Mouse (Mus musculus) v-Abl transformed pro-B cells (cell line): ENCODE data around the gene Dok4.

Experiments used
- in situ Hi-C, 2 experiments: fragments of 400-800 bp; cut with MboI; formaldehyde crosslinking; loops; one replicate each; pipeline ENCODE4 v1.15.1; 2025; ENCODE audit not compliant: unreplicated experiment in 2 of 2

Dok4 gene

DNA sequence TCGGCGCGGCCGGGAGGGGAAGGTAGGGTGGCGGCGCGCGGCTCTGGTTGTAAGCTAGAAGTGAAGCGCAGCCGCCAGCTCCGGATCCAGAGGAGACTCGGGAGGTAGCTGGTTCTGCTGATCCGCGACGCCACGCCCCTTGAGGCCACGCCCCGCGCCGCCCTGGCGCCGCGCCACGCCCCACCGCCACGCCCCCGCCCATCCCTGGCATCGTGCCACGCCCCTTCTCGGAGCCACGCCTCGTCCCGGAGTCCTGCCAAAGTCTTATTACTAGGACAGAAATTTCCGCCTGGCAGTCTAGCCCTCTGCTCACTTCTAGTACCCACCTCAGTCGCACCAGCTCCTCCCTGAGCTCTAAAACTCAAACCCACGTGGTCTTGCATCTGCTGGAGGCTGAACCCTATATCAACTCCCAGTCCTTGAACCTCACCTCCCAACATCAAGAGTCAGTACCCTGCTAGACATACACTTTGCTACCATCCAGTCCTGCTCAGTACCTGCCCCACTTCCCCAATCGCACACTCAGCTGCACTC is at the start of gene Dok4:
TSS of gene Dok4 (minus strand) at position 134 of the 534 bp plus-strand sequence.
- in situ Hi-C loops = no loop called here

DNA sequence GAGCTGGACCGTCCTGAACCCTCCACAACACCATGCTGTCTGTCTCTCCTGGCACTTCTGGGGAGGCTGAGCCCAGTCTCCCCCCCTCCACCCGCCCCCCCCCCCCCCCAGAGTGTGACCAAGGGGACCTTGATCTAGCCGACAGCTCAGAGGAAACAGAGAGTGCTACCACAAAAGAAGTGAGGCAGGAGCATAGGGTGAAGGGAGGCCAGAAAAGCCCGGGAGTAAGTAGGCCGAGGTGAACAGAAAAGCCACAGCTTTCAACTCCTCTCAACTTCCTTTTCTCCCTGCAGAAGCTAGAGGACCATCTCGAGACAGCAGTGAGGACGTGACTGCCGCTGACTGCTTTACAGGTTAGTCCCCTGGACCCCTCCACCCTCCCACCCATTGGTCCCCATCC is 47.3 kb upstream of the Dok4 start, which contains the start of gene Adgrg5:
TSS of gene Adgrg5 (plus strand) at position 290 of the 400 bp plus-strand sequence.
- in situ Hi-C loops = no loop called here

DNA sequence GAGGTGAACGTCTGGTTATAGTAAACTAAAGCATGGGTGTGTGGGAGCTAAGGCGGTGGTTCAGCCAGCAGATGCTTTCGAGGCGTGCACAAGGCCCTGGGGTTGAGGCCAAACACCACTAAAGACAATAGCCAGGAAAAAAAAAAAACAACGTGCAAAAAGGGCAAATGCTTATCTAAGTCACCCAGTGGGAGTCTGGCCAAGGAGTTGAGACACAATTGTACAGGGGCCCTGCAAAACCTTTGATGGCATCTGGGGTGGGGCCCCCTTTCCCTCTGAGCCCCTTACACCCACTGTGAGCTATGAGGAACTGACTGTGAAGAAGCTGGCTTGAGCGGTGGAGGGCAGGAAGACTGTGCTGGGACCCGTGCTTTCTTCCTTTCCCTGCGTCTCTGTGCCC is 46.5 kb upstream of the Dok4 start:
- in situ Hi-C loops = no loop called here

DNA sequence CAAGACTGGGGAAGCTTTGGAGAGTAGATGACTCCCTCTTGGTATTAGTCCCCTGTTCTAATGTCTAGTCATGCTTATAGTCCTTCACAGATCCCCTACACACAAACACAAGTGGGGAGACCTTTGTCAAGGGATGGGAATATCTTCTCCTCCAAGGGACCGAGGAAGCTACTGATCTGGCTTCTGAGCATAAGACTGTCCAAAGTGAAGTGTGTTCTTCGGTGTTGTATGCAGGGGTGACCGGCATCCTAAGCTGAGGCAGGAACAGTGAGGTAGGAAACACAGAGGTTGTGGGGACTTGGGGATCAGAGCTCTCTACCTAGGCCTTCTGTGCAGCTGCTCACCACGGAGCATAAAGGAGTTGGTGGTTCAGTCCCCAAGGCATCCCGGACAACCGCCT is 46.0 kb upstream of the Dok4 start:
- in situ Hi-C loops = no loop called here

DNA sequence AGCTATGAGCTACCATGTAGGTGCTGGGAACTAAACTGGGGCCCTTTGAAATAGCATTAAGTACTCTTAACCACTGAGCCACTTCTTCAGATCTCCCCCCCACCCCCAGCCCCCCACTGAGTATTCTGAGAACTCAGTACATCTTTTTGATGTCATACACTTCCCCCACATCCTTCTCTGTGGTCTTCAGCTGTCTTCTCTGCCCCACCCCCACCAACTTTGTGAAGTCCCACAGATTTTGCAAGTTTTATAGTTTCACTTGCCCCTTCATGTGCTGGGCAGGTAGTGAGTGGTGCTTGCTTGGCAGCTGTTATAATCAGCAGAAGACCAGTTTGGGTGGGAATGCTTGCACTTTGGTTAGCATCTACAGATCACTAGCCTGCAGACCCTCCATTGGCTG is 43.1 kb upstream of the Dok4 start:
- in situ Hi-C loops = no loop called here

DNA sequence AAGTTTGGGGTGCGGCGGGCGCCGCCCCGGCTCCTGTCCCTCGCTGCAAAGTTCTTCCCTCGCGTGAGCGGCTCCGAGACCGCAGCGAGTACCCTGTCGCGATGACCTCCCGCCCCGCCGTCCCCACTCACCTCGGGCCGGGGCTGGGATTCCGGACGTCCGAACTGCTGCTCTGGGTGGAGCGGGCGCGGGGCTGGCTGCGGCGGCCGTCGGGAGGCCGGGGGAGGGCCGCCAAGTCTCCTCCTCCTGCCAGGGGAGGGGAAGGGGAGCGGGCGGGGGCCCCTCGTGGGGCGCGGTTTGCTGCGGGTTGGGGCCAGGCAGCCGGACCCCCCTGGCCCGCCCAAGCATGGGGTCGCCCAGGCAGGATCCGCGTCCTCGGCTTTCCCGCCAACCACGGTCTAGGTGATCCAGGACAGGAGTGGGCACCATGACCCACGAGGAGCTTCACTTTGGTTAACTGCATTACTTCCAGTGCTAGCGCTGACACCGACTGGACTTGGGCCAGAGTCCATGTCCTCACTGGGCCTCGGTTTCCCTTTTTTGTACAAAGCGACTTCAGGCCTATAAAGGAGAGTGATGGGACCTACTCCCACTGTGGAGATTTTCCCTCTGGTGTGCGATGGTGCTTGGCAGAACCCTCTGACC is 41.8 kb upstream of the Dok4 start, which contains the start of gene Ccdc102a:
TSS of gene Ccdc102a (minus strand) at position 248 of the 645 bp plus-strand sequence.
- in situ Hi-C loops = no loop called here

DNA sequence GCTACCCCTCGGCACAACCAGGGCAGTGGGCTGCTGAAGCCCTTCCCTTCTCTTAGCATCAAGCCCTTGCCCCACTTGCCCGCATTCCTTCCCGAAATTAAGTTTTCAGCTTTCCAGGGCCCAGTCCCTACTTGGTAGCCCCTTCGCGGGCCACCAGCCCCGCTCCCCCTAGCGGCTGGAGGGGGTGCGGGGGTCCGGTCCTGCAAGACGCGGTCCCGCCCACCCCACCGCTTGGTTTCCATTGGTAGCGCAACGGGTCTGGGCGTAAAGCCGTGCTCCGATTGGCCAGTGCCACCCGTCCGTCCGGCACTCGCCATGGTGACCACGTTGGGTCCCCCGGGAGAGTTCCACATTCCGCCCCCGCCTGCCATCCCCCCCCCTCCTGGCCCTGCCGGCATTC is 41.2 kb upstream of the Dok4 start:
- in situ Hi-C loops = no loop called here

DNA sequence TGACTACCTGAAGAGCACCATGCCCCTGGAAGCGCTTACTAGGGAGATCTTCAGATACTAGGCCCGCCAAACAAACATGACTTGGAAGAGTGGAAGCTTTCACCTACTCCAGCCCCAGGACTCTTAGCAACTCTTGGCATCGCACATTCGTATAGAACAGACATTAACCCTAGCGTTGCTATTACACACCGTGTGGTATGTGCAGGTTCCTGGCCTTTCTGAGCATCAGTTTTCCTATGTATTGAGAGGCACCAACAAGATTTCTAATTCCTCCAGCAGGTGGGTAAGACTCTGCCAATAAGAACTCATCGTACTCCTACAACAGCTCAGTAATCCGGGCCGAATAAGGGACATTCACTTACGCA is 40.8 kb upstream of the Dok4 start:
- in situ Hi-C loops = no loop called here

DNA sequence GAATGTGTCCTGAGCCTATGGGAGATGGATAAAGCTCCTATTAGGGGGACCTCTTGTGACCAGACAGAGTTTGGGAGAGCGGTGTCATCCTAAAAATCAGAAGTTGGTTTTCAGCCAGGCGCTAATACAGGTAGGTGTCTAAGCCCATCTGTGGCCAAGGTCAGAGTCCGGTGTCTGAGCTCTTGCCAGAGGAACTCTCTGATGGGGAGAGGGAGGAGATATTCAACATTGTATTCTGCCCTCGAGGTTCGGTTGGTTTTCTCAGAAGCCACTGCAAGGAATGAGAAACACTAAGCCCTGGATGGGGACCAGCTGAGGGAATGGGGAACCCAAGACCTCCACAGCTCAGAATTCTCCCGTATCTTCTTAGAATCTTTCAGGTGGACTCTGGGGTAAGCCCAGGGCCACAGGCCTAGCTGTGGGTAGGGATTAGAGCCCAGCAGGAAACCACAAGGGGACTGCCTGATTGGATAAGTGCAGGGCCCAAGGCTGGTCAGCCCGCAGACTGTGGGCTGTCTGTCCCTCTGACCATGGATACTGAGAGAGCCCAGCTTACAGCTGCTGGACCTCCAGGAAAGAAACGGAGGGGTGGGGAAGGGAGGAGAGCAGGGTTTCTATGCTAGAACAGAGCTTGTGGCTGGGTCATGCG is 40.3 kb upstream of the Dok4 start:
- in situ Hi-C loops = no loop called here

DNA sequence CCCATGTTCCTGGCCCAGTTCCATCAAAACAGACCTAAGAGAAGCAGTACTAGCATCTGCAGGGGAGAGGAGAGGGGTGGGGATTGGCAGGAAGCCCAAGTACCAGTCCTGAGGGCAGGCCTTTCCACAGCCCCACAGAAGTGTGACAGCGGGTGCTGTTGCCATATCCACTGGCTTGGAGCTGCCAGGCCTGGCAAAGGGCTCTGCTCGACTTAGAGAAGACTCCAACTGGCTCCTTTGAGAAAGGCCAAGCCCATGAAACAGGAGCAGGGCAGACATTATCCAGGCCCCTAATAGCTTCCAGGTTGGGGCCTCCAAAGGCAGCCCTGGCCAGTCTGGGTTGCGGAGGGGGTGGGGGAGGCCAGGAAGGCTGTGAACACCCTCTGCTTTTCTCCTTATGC is 38.6 kb upstream of the Dok4 start:
- in situ Hi-C loops = no loop called here

DNA sequence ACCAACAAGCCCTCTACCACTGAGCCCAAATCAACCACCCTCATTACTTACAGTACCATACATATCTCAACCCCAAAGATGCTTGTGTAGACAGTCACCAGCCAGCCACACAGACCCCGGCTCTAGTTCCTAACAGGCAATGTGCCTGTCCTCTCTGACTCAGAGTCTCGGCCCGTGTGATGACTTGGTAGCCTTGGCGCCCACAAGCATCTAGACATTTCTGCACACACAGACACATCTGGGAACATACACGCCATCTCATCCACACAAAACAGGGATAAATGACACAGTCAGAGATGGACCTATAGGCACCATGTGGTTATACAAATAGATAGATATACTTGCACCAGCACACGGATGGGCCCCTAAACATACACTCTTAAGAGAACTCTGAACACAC is 38.1 kb upstream of the Dok4 start:
- in situ Hi-C loops = no loop called here

DNA sequence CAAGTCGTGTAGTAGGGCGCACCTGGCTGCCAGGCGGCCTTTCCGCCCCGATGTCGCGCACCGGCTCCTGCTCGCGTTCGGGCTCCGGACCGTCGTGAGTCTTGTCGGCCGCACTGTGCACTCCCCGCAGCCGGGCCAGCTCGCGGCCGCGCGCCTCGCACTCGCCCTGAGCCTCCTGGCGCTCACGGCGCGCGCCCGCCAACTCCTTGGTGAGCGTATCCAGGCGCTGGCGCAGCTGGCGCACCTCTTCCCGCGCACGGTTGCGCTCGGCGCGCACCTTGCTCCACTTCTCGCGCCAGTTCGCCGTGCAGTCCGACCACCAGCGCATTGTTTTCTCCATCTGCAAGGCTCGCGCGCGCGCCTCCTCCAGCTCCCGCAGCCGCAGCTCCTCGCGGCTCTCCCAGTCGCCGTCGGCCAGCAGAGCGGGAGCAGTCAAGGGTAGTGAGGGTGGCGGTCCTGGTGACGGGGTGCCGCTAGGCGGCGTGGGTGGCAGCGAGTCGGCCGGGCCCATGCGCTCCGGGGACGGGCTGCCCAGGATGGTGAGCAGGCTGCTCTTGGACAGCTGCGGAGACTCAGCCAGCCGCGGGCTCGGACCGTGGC is 37.0 kb upstream of the Dok4 start:
- in situ Hi-C loops = no loop called here

DNA sequence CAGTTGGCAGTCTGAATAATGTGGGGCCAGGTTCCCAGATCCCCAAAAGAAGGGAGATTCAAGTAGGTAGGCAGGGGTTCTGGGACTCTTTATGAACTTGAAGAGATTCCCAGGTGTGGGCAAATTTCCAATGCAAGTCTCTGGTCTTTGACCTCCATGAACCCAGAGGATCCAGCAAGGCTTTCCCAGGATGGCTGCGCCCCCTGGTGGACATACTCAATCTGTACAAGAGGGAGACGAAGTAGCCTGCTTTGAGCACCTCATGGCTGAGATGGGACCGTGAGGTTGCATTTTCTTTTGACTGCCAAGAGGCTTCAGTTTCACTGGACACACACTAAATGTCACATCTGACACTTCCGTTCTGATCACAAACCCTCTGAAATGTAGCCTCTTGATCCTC is 32.7 kb upstream of the Dok4 start:
- in situ Hi-C loops = loop anchor here (5.0 to 10.0 kb wide), 5 partner anchors 37 to 314 kb away; no protein-coding TSS in a partner anchor

DNA sequence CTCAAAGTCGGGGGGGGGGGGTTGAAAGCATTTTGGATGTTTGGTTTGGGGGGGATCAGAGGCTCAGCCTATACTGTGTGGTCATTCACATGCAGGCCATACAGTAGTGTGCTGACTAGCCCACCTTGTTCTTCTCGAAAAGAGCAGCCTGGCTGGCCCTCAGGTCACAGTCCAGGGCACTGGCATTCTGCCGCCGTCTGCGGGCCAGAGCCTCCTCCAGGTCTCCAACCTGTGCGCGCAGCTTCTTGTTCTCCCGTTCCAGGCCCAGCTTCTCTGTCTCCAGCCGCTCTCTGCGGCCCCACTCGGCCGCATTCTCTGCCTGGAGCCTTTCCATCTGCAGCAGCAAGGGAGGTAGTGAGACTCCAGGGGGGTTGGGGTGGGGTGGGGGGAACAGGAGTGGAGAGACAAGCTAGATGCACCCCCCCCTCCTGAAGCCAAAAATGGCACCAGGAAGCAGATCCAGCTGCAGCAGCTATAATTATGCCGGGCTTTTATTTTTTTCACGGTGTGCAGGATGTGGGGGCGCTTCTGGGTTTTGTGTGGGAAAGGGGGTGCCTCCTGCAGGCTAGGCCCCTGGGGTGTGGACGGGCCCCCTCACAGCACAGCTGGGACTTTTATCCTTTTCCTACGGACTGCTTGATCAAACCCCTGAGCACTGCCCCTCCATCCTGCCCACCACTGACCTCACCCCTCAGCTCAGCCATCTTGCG is 31.6 kb upstream of the Dok4 start:
- in situ Hi-C loops = loop anchor here (5.0 to 10.0 kb wide), 5 partner anchors 35 to 313 kb away; no protein-coding TSS in a partner anchor

DNA sequence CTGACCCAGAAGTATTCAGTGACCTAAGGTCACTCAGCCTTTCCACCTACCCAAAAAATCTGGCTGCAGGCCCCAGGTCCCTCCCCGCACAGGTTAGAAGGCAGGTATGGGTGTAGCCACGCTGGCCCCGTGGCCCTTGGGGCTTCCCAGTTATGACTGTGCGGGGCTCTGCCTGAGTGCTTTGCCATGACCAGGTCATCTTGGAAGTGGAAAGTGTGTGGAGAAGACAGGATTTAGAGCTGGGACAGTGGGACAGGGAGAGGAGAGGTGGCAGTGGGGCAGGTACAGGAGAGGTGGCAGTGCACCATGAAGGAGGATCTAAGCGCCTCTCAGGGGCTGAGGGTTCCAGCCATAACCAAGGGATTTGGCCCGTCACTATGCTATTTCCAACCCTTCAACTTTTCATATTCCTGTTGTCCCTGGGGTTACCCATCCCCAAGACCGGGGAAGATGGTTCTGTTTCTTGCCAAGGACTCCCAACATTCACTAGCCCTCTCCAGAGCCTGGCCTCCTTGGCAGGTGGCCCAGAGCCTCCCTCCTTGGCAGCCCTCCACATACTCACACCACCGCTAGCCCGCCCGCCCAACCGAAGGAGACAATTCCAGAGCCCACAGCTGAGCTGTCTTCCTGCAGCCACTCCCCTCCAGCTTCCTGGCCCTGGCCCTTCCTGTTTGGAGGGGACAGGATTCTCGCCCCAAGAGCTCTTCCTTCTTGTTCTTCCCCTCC is 28.5 kb upstream of the Dok4 start:
- in situ Hi-C loops = loop anchor here (5.0 to 10.0 kb wide), 5 partner anchors 32 to 310 kb away; no protein-coding TSS in a partner anchor

DNA sequence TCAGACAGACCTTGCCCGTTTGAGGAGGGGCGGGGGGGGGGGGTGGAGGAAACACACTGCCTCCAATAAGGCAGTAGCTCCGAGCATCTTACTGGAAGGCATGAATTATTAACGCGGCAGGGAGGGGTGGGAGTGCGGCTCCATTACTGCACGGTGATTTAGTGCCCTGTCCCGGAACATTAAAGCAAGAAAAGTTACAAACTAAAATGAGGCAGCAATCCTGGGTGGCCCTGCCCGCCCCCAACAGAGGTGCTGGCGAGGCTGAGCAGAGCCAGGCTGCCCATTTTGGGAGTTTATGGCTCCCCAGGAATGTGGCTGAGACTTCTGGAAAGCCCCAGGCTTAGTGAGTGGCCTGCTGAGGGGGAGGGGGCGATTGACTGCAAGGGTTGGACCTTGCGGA is 27.6 kb upstream of the Dok4 start:
- in situ Hi-C loops = loop anchor here in 1 of 2 experiments (10.0 kb wide), 1 partner anchor 309 kb away; no protein-coding TSS in a partner anchor

DNA sequence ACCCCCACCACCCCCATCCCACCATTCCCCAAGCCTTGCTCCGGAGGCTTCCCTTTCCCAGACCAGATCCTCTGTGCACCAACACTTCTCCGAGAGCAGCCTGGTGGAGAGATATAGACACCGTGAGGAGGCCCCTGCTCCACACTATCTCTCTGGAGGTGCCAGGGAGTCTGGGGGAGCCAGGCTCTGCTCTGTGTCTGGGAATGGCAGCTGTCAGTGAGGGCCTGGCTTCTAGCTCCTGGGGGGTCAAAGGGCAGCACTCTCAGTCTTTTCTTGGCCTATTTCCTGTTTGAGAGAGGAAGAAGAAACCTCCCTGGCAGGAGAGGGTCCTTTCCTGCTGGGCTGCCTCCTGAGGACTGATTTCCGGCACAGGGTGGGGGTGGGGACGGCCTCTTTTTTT is 24.9 kb upstream of the Dok4 start:
- in situ Hi-C loops = loop anchor here in 1 of 2 experiments (10.0 kb wide), 1 partner anchor 306 kb away; no protein-coding TSS in a partner anchor

DNA sequence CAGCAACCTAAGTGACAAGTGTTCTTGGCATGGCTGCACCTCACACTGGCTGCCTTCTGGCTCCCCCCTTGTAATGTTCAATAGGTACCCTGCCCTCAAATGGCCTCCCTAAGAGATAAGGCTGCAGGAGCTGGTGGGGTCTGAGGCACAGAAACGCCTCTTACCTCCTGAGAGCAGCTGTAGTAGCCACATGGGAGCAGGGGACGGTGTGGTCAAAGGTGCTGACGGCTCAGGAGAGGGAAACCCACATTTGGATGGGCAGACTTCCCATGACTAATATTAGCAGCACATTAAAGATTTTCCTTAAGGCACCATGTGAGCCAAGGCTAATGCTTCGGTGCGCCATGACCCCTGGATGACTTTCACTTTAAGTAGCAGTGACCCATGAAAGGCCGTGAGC is 24.5 kb upstream of the Dok4 start:
- in situ Hi-C loops = loop anchor here in 1 of 2 experiments (10.0 kb wide), 1 partner anchor 306 kb away; no protein-coding TSS in a partner anchor

DNA sequence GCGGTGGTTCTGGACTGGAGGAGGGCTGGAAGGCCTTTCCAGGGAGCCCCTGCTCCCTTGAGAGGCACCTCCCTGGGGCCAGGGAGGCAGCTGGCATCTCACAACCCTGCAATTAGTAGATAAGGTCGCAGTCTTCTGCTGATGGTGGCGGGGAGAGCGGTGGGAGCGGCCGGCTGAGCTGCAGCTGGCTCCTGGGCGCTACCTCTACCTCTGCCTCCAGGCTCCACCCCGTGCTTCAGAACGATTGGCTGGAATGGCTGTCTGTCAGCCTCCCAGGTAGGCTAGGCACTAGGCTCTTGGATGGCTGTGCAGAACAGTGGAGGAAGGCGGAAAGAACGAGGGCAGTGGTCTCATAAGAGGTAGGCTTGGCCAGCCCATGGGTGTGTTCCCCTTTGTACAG is 23.1 kb upstream of the Dok4 start:
- in situ Hi-C loops = no loop called here

DNA sequence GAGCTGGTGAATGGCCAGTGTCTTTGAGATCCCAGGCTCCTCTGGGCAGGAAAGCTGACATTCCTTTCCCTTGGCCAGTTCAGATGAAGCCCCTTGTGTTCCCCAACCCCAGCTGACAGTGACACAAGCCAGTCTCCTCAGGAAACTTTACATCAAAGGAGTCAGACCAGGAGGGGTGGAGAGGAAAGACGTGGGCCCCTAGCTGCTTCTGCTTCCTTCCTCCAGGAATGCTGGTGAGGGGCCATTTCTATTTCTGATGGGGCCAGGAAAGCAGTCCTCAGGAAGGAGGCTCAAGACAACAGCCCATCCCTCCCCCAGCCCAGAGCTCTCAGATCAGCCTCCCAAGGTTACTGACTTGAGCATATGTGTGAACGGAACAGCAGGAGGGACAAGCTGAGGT is 16.8 kb upstream of the Dok4 start:
- in situ Hi-C loops = no loop called here
